Mouse (Mus musculus) embryo, embryonic 9.5 days (tissue): ENCODE measurements around the gene Ccdc163.

Experiments used
- DNase-seq: peaks from one replicate; pipeline ENCODE4 v3.0.0-alpha.2; 2017; ENCODE audit errors: extremely low spot score

Gene Ccdc163

DNA sequence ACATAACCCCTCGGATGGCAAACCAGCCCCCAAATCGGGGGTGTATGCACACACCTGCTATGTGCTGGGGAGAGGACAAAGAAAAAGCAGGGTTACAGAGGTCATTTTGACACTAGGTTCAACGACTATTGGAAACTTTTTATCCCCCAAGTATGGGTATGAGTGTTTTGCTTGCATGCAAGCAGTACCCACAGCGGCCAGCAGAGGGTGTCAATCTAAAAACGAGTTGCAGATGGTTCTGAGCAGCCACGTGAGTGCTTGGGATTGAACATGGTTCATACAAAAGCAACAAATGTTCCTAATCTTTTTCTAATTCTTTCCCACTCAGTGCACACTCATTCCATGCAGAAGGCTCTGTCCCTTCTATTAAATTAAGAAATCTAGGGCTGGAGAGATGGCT is 4.5 kb upstream of the Ccdc163 start:
- DNase-seq, result peak; percentile 71

DNA sequence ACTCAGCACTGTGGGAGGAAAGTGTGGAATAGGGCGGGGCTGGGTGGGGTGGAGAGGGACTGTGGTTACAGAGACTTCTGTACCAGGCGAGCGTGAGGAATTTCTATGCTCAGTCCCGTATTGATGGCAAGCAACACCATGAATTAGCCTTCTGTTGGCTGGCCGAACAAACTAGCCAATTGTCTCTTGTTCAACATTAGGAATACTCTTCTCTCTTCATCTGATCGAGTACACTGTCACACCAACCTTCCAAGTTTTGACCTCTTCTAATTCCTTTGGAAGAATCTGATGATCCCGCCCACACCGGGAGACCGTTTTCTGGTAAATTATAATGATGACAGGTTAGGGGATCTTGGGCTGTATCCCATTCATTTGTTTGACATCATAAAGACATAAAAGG is 643 bp upstream of the Ccdc163 start:
- no peak for DNase-seq

- no peak for DNase-seq
Observed at GRCm38 (mm10) chr4:116708791-116709390, 582 bp downstream of the Ccdc163 start.

DNA sequence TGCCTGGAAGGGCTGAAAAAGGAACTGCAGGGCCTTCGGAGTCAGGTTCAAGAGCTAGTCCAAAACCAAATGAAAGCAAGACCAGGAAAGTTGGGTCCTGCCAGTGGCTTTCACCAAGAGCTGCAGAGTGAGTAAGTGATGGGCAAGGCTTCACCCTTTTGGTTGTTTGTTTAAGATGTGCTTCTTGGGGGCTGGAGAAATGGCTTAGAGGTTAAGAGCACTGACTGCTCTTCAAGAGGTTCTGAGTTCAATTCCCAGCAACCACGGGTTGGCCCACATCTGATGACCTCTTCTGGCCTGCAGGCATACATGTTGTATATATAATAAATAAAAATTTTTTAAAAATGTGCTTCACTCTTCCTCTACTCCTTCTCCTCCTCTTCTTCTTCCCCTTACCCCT is 1.8 kb downstream of the Ccdc163 start:
- DNase-seq, result no peak

DNA sequence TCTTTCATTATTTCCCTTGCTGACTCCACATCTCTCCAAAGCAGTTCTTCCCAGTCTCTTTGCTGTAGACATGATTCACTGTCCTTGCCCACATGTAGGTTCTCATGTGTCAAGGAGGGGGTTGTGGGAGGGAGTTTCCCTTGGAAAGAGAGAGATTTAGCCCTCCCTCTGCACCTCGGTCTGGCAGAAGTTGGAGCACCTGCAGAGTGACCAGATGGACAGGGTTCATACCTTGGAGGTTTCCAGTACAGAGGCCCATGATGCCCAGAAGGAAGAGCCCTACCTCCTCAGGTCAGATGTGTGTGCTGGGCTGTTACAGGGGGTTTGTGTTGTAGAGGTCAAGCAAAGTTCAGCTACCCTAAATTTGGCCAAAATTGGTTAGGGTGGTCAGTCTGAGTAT is 4.2 kb downstream of the Ccdc163 start:
- DNase-seq, result no peak

DNA sequence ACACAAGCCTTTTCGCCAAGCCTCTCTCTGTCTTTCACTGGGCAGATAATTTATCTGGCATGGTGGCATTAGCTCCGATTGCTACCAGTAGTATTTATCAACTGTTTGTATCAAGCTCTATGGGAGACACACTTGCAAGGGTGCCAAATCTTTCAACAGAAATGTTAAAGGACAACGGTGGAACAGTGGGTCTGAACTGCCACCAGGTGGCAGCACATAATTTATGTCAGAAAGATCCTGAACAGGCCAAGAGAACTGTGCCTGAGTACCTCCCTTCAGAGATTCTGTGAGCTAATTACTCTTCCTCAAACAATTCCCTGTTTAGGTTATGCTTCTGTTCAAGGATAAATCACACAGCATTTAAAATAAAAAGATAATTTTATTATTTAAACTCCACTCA is 11.1 kb downstream of the Ccdc163 start:
- DNase-seq, result peak; percentile 50

DNA sequence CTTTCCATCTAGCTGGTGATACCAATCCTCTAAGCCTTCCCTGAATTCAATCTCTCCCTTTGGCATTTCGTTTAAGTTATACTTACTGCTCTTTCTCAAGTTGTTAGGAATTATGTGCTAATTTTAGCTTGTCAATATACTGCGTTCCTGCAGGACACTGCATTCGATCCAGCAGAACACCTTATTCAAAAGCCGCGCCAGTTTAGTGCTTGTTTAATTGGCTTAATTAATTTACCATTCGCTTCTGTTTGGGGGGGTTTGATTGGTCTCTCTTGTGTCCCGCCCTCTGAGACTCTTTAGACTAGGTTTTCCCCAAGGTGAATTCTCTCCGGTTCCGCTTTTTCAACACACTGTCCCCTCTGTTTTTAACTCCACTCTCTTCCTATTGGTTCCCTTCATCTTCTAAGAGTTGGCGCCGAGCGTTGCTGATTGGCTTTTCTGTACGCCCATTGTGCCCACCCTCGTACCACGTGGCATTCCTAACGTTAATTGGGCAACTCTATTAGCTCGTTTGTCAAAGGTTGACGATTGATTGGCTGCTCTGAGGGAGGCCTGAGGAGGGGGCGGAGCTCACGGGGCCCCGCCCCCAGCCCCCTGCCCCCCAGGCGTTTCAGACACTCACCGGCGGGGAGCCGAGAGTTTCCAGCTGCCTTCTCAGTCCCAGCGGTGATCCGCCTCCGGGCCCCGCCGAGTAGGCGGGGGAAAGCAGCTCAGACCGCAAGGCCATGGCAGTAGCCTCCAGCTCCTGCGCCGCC is 12.2 kb downstream of the Ccdc163 start, which contains the start of gene Tesk2:
TSS of gene Tesk2 (plus strand) at position 606 of the 755 bp plus-strand sequence.
- DNase-seq, result peak; percentile 95

DNA sequence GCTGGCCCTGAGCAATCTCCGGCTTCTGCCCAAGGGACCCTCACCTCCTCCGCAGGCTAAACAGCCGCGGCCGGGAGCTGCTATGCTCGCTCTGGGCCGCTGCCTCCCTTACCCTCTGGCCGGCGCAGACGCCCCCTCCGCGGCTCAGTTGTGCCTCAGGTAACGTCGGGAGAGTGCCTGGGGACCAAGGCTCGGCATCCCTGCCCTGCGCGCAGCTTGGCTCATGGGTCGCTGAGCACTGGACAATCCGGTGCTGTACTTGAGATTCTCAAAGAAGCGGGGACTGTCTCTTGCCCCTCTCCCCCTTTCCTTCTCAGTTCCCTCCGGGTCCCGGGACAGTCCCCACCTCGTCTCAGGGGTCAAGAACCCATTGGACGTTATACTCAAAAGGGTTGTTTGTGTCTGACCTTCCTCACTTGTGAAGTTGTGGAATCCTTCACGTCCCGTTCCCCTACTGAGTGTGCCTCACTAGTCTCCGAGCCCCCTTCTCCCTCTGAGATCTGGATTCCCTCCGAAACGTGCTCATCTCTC is 12.9 kb downstream of the Ccdc163 start:
- no peak for DNase-seq

- DNase-seq, result no peak
Observed at GRCm38 (mm10) chr4:116722230-116722629, 13.9 kb downstream of the Ccdc163 start.

DNA sequence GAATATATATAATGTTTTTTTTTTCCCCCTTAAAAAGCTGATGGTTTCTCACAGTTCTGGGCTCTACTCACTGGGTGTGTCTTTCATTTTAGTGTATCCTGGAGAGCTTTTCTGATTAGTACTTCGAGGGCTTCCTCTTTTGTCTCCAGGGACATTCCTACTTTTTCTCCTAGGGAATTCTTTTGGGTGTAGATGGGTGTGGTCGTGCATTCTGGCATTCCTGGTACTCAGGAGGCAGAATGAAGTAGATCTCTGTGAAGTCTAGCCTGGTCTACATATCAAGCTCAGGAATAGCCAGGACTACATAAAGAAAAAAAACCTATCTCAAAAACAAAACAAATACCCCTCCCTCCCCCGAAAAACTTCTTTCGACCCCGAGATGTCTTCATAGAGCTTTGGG is 17.1 kb downstream of the Ccdc163 start:
- DNase-seq, result no peak

DNA sequence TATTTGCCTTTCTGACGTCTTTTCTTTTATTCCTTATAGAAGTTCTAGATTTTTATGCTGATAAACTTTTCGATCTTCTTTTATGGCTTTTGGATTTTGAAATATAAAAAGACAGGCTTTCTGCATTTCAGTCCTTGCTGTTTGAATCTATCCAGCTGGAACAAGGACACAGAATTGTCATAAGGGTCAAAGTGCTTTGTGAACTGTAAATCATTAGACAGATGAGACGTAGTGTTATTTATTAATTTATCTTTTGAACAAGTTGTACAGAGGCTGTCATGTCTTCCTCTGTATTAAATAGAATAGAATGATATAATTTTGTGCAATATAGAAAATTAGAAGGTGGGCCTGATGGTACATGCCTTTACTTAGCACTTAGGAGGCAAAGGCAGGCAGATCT is 19.1 kb downstream of the Ccdc163 start:
- no peak for DNase-seq

DNA sequence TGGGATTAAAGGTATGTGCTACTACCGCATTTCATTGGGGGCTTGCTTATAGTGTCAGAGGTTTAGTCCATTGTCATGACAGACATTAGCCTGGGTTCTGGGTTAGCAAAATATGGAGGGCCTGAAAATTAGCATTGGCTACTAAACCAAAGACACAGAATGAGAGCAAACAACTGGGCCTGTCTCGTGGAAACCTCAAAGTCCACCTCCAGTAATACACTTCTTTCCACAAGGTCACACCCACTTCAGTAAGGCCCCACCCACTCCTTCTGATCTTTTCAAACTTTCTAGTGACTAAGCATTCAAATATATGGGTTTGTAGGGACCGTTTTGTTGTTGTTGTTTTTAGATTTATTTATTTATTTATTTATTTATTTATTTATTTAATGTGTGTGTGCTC is 21.2 kb downstream of the Ccdc163 start:
- DNase-seq, result no peak

GRCm38 (mm10) chr4:116731077-116731476 is 22.8 kb downstream of the Ccdc163 start:
- no peak for DNase-seq

- DNase-seq, result no peak
Observed at GRCm38 (mm10) chr4:116732355-116732754, 24.0 kb downstream of the Ccdc163 start.

DNA sequence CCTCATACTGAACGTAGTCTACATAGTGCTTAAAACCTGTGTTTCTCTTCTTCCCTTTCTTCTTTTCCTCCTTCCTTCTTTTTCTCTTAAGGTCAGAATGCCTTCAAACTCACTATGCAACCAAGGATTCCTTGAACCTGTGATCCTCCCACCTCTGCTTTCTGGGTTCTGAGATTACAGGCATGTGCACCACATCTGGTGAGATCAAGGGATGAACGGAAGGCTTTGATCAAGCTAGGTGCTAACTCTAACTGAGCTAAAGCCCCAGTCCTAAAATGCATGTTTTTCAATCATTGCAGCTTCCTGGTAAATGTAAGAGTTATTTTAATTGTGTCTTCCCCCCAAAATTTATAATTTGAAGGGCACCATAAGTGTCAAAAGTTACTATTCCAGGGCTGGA is 26.7 kb downstream of the Ccdc163 start:
- DNase-seq, result no peak

- DNase-seq, result no peak
Observed at GRCm38 (mm10) chr4:116738972-116739751, 30.9 kb downstream of the Ccdc163 start.

GRCm38 (mm10) chr4:116749750-116750149 is 41.4 kb downstream of the Ccdc163 start:
- DNase-seq, result no peak

DNA sequence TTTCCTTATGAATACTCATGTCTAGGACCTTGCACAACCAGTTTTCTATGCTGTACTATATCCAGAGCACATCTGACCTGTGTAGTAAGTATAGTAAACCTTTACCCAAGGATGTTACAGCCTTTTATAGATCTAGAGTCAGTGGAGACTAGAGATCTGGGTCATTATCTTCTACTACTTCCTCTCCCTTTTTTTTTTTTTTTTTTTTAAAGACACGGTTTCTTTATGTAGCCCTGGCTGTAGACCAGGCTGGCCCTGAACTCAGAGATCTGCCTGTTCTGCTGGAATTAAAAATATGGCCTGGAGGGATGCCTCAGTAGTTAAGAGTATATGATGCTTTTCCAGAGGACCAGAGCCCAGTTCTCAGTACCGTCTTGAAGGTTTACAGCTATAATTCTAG is 53.6 kb downstream of the Ccdc163 start:
- DNase-seq, result no peak

- no peak for DNase-seq
Observed at GRCm38 (mm10) chr4:116764001-116764400, 55.7 kb downstream of the Ccdc163 start.

- no peak for DNase-seq
Observed at GRCm38 (mm10) chr4:116768510-116768909, 60.2 kb downstream of the Ccdc163 start.

- no peak for DNase-seq
Observed at GRCm38 (mm10) chr4:116769060-116769459, 60.8 kb downstream of the Ccdc163 start.

GRCm38 (mm10) chr4:116776391-116776790 is 68.1 kb downstream of the Ccdc163 start:
- no peak for DNase-seq
